In genomic region chrX:140530632-140531031, GRCm38 (mm10) we compare ENCODE assay signal across 24 mouse cellular contexts.
"Had no signal": no experiment of that assay in that cellular context is flagged by ENCODE, and none has a peak within 500 bp of the region (broad histone marks: within the 10 kb centered on the region; RNA-seq: fewer than 3 reads in every experiment).

No protein-coding gene starts in this region.

- H3K4me1 ChIP-seq: hindbrain, embryonic 13.5 days; hindbrain, embryonic 15.5 days; kidney, embryonic 15.5 days; limb, embryonic 15.5 days; liver, embryonic 15.5 days had no signal

- H3K27ac ChIP-seq: heart, adult 2 months; heart, embryonic 13.5 days; heart, embryonic 15.5 days; hindbrain, embryonic 13.5 days; hindbrain, embryonic 15.5 days; hindbrain, postnatal 0 days; kidney, embryonic 15.5 days; kidney, postnatal 0 days; limb, embryonic 13.5 days; limb, embryonic 15.5 days; liver, embryonic 15.5 days had no signal

- H3K27me3 ChIP-seq: heart, embryonic 13.5 days; heart, embryonic 15.5 days; hindbrain, embryonic 15.5 days had no signal

- H3K36me3 ChIP-seq: heart, embryonic 13.5 days; heart, embryonic 15.5 days; hindbrain, embryonic 13.5 days; hindbrain, embryonic 15.5 days; kidney, embryonic 15.5 days; limb, embryonic 13.5 days; limb, embryonic 15.5 days; liver, embryonic 15.5 days had no signal

- H3K9ac ChIP-seq: heart, embryonic 13.5 days; heart, embryonic 15.5 days; hindbrain, embryonic 13.5 days; hindbrain, embryonic 15.5 days; kidney, embryonic 15.5 days; limb, embryonic 13.5 days; limb, embryonic 15.5 days; liver, embryonic 15.5 days had no signal

- H3K4me2 ChIP-seq: heart, embryonic 11.5 days; heart, embryonic 13.5 days; heart, embryonic 15.5 days; hindbrain, embryonic 13.5 days; hindbrain, embryonic 15.5 days; kidney, embryonic 15.5 days; limb, embryonic 13.5 days; limb, embryonic 15.5 days; liver, embryonic 15.5 days had no signal

- DNase-seq: gastrocnemius, postnatal 14 days; gastrocnemius, postnatal 36 days; heart, adult 2 months; heart, postnatal 14 days; heart, postnatal 36 days; kidney, adult 11 months; kidney, adult 2 months; kidney, adult 9 months; kidney, postnatal 14 days; kidney, postnatal 4 days; layer of hippocampus, adult 9-11 months; layer of hippocampus, postnatal 36 days; left cerebral cortex, postnatal 4 days had no signal

- ATAC-seq: hindbrain, postnatal 0 days had no signal

- H3K4me3 ChIP-seq: heart, adult 2 months; heart, embryonic 13.5 days; heart, embryonic 15.5 days; hindbrain, embryonic 13.5 days; hindbrain, embryonic 15.5 days; kidney, embryonic 15.5 days; limb, embryonic 13.5 days; limb, embryonic 15.5 days; liver, embryonic 15.5 days had no signal

- H3K9me3 ChIP-seq: heart, embryonic 13.5 days; heart, embryonic 15.5 days; hindbrain, embryonic 13.5 days; hindbrain, embryonic 15.5 days; kidney, embryonic 15.5 days; limb, embryonic 13.5 days; limb, embryonic 15.5 days; liver, embryonic 15.5 days had no signal
